Mouse (Mus musculus): ENCODE data around the gene Snx6. TPM values are rescaled to one million over a fixed set of nuclear protein-coding genes. Genes with fewer than 3 reads are reported as not detected.

Gene Snx6
- polyA plus RNA-seq, 1 experiment: 36.7 TPM

- H3K4me1 ChIP-seq (ENCODE audit: control insufficient read depth, insufficient read depth, insufficient read length, low read length): no peaks in the 10 kb centered on the region
- no peak overlapping the region for H3K4me3 ChIP-seq (ENCODE audit: insufficient read depth, low read depth, low read length)
- H3K27ac ChIP-seq (replicated peaks; ENCODE audit: low read depth, low read length): no peak overlapping the region
Measured at GRCm38 (mm10) chr12:54820684-54821161, 25.2 kb upstream of the Snx6 start.

- no peak overlapping the region for H3K4me3 ChIP-seq (ENCODE audit: insufficient read depth, low read depth, low read length)
- no peak overlapping the region for H3K27ac ChIP-seq (replicated peaks; ENCODE audit: low read depth, low read length)
- H3K4me1 ChIP-seq (ENCODE audit: control insufficient read depth, insufficient read depth, insufficient read length, low read length): no peaks in the 10 kb centered on the region
Measured at GRCm38 (mm10) chr12:54819181-54819935, 23.9 kb upstream of the Snx6 start.

DNA sequence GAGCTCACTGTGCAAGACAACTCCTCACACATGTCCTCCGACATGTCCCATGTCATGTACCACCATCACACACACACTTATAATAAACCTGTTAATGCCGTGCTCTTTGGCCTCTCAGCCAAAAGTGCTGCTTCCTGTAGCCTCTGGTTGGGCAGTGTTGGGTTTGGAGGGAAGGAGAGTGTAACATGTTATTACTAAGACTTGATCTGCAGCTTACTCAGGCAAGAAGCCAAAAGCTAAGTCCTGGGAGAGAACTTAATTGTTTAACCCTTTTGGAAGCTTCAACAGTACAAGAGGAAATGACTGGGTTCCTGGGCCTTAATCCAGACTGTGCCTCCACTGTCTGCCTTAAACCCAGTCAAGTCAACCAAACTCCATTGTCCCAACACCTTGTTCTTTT, 14.6 kb upstream of the Snx6 start:
- Histone ChIP-seq H3K27ac (replicated peaks; ENCODE audit: low read depth, low read length) (no peak overlapping the region; the same call in 1 of the 2 replicates), H3K4me1 (ENCODE audit: control insufficient read depth, insufficient read depth, insufficient read length, low read length) (0 out of 2 replicates have a peak, but pooled peaks cover 2% of the 10 kb centered on the region), H3K4me3 (ENCODE audit: insufficient read depth, low read depth, low read length) (no peak overlapping the region)

DNA sequence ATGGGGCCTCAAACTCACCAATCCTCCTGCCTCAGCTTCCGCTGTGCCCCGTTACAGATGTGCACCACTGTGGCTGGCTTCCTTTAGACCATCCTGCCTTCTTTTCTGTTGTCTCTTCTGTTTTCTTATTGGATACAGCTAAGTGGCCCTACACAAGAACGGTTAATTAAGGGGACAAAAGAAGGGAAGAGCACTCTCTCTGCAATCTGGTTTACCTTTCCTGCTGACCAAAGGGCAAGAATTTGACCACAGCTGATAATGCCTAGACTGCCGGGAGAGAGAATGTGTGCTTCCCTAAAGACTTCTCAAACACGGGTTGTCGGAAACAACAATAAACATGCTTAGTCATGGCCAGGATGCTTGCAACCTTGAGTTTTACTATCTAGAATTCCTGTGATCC, 12.0 kb upstream of the Snx6 start:
- Histone ChIP-seq H3K4me1 (ENCODE audit: control insufficient read depth, insufficient read depth, insufficient read length, low read length) (0 out of 2 replicates have a peak, but pooled peaks cover 2% of the 10 kb centered on the region), H3K4me3 (ENCODE audit: insufficient read depth, low read depth, low read length) (no peak overlapping the region), H3K27ac (replicated peaks; ENCODE audit: low read depth, low read length) (no peak overlapping the region)

GRCm38 (mm10) chr12:54806131-54806530, 10.6 kb upstream of the Snx6 start:
- no peak overlapping the region for H3K27ac ChIP-seq (replicated peaks; ENCODE audit: low read depth, low read length)
- H3K4me3 ChIP-seq (ENCODE audit: insufficient read depth, low read depth, low read length): no peak overlapping the region
- no peaks in the 10 kb centered on the region for H3K4me1 ChIP-seq (ENCODE audit: control insufficient read depth, insufficient read depth, insufficient read length, low read length)

GRCm38 (mm10) chr12:54805254-54806002, 9.9 kb upstream of the Snx6 start:
- Histone ChIP-seq H3K4me3 (ENCODE audit: insufficient read depth, low read depth, low read length) (no peak overlapping the region), H3K27ac (replicated peaks; ENCODE audit: low read depth, low read length) (no peak overlapping the region), H3K4me1 (ENCODE audit: control insufficient read depth, insufficient read depth, insufficient read length, low read length) (no peaks in the 10 kb centered on the region)

DNA sequence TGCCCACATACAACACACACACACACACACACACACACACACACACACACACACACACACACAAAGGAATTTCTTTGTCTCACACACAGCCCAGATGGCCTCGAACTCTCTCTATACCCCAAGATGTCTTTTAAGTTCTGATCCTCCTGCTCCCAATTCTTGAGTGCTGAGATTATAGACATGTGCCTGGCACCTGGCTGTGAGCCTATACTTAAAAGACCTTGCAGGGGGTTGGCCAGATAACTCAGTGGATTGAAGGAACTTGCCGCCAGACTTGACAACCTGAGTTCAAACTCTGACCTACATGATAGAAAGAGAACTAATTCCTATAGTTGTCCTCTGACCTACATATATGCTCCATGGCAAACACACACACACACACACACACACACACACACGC, 8.0 kb upstream of the Snx6 start:
- Histone ChIP-seq H3K27ac (replicated peaks; ENCODE audit: low read depth, low read length) (no peak overlapping the region), H3K4me1 (ENCODE audit: control insufficient read depth, insufficient read depth, insufficient read length, low read length) (no peaks in the 10 kb centered on the region), H3K4me3 (ENCODE audit: insufficient read depth, low read depth, low read length) (no peak overlapping the region)

GRCm38 (mm10) chr12:54796516-54797195, 1.2 kb upstream of the Snx6 start:
- H3K27ac ChIP-seq (replicated peaks; ENCODE audit: low read depth, low read length): no peak overlapping the region
- H3K4me1 ChIP-seq (ENCODE audit: control insufficient read depth, insufficient read depth, insufficient read length, low read length): peaks cover 4% of the 10 kb centered on the region; the same call in 1 of the 2 replicates
- H3K4me3 ChIP-seq (ENCODE audit: insufficient read depth, low read depth, low read length): no peak overlapping the region

DNA sequence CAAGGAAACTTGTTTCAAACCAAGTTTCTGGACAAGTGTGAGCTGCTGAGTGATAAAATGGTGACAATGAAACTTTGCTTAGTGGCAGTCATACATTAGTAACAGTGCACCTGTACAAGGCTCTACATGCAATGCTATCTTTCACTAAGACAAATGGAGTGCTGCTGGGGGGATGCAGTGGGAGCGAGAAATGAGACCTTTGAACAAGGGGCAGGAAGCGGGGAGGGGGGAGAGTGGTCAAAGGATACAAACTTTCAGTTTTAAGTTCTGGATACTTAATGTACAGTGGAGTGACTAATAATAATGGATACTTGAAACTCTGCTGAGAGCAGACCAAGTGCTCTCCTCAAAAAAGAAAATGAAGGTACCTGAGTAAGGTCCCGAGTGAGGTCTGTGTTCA, 1.1 kb downstream of the Snx6 start:
- H3K27ac ChIP-seq (replicated peaks; ENCODE audit: low read depth, low read length): no peak overlapping the region
- H3K4me3 ChIP-seq (ENCODE audit: insufficient read depth, low read depth, low read length): peak overlapping the region; percentile 43
- H3K4me1 ChIP-seq (ENCODE audit: control insufficient read depth, insufficient read depth, insufficient read length, low read length): peaks cover 4% of the 10 kb centered on the region; the same call in 1 of the 2 replicates

DNA sequence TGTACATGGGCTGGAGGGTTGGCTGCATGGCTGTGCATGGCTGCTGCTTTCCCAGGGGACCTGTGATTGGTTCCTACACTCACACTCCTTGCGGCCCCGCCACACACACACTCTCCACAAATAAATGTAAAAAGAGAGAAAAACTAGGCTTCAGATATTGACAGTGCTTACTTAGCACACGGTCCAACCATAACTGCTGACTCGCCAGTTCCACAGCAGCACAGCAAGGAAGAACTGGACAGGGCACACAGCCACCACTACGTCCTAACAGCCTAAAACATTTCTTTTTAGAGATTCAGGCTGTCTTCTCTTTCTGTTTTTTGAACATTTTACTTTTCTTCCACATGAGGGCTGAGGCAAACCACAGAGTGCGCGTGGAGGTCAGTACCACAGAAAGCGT, 4.0 kb downstream of the Snx6 start:
- H3K27ac ChIP-seq (replicated peaks; ENCODE audit: low read depth, low read length): no peak overlapping the region
- H3K4me3 ChIP-seq (ENCODE audit: insufficient read depth, low read depth, low read length): no peak overlapping the region
- H3K4me1 ChIP-seq (ENCODE audit: control insufficient read depth, insufficient read depth, insufficient read length, low read length): peaks cover 4% of the 10 kb centered on the region; the same call in 1 of the 2 replicates

DNA sequence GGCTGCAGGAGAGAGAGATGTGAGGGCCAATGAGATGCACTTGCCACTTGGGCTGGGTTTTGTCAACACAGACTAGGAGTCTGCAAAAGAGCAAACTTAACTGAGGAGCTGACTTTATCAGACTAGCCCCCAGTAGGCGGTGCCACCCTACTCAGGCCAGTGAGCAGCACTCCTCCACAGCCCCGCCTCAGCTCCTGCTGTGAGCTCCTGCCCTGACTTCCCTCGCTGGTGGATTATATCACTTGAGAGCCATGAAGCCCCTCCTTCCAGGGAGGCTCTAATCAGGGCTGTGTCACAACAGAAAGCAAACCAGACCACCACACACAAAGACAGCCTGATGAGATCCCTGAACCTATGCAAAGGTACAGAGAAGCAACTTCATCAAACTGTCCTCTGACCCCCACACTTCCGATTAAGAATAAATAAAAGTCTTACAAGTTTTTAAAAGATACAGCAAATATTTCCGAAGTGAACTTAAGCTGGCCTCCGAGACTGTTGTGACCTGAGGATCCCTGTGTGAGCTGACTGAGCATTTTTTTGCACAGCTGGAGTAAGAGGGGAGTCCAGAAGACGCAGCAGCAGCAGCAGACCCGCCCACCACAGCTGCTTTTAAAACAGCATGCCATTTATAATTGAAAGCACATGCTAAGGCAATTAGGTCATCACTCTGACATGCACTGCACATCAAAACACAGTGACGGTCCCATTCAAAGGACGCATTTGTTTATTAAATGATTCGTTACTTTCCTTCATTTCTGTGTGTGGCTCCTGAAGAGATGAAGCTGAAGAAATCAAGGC, 6.0 kb downstream of the Snx6 start:
- H3K4me1 ChIP-seq (ENCODE audit: control insufficient read depth, insufficient read depth, insufficient read length, low read length): peaks cover 4% of the 10 kb centered on the region; the same call in 1 of the 2 replicates
- no peak overlapping the region for H3K27ac ChIP-seq (replicated peaks; ENCODE audit: low read depth, low read length)

GRCm38 (mm10) chr12:54763624-54764023, 31.9 kb downstream of the Snx6 start:
- Histone ChIP-seq H3K4me1 (ENCODE audit: control insufficient read depth, insufficient read depth, insufficient read length, low read length) (no peaks in the 10 kb centered on the region), H3K4me3 (ENCODE audit: insufficient read depth, low read depth, low read length) (no peak overlapping the region), H3K27ac (replicated peaks; ENCODE audit: low read depth, low read length) (no peak overlapping the region)

More for the DNA sequence above, 6.0 kb downstream of the Snx6 start:
- H3K4me3 ChIP-seq (ENCODE audit: insufficient read depth, low read depth, low read length): no peak overlapping the region

DNA sequence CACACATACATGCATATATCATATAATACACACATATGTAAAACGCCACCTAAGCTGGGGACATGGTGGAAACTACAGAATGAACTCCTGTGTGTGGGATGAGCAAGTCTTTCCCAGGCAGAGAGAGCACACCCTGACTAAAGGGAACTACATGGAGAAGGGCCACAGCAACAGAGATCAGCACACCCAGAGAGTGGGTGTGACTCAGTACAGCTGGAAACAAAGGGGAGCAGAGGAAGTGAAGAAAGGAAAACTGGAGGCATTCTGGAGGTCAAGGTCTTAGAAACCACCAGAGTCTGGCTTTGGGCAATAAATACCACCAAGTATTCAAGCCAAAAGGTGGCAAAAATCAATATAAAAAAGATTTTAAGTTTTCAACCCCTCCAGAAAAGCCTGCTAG, 34.8 kb downstream of the Snx6 start:
- H3K27ac ChIP-seq (replicated peaks; ENCODE audit: low read depth, low read length): no peak overlapping the region
- H3K4me1 ChIP-seq (ENCODE audit: control insufficient read depth, insufficient read depth, insufficient read length, low read length): no peaks in the 10 kb centered on the region
- H3K4me3 ChIP-seq (ENCODE audit: insufficient read depth, low read depth, low read length): no peak overlapping the region

GRCm38 (mm10) chr12:54758846-54759245, 36.7 kb downstream of the Snx6 start:
- H3K4me1 ChIP-seq (ENCODE audit: control insufficient read depth, insufficient read depth, insufficient read length, low read length): no peaks in the 10 kb centered on the region
- H3K27ac ChIP-seq (replicated peaks; ENCODE audit: low read depth, low read length): no peak overlapping the region
- no peak overlapping the region for H3K4me3 ChIP-seq (ENCODE audit: insufficient read depth, low read depth, low read length)
